ENCODE assay signal across 4 mouse cellular contexts in genomic region chr1:85011933-85012332, GRCm38 (mm10).
A peak's percentile ranks its signal among the peaks of the same experiment; 100 is the strongest.
DNase-seq lines count a peak whose midpoint lies in the region; ATAC-seq lines count a peak whose summit lies in the region.
"Not testable (repeated sequence)": the region's sequence is repeated elsewhere in the genome, so short reads cannot be mapped to it uniquely, and the experiment has no call there.

No protein-coding gene starts in this region.

- not testable (repeated sequence) for H3K9me3 ChIP-seq in midbrain, embryonic 11.5 days (ENCODE audit: control insufficient read depth, low read length)

- not testable (repeated sequence) for H3K36me3 ChIP-seq in midbrain, embryonic 11.5 days (ENCODE audit: control insufficient read depth, insufficient read depth, low read length)

- H3K27me3 ChIP-seq in midbrain, embryonic 11.5 days (ENCODE audit: control insufficient read depth, insufficient read depth, low read length) = not testable (repeated sequence)

- not testable (repeated sequence) for H3K4me2 ChIP-seq in midbrain, embryonic 11.5 days

- not testable (repeated sequence) for H3K9ac ChIP-seq in midbrain, embryonic 11.5 days (ENCODE audit: low read length)

- DNase-seq in CD4-positive helper T cell, adult 2 months (ENCODE audit: low read depth, low spot score) = peak; percentile 2
- peak; percentile 2 for DNase-seq in embryo, embryonic 10 days (ENCODE audit: low spot score)
- peak; percentile 83 for DNase-seq in heart, adult 11 months
- DNase-seq in midbrain, embryonic 11.5 days (ENCODE audit: low spot score, missing footprints) = peak; percentile 53

- H3K27ac ChIP-seq in midbrain, embryonic 11.5 days (ENCODE audit: low read depth, low read length) = not testable (repeated sequence)

- not testable (repeated sequence) for H3K4me3 ChIP-seq in midbrain, embryonic 11.5 days (ENCODE audit: low read depth, low read length)

- 93% methylated on average over 12 of the region's 13 CpGs for WGBS in midbrain, embryonic 11.5 days

- H3K4me1 ChIP-seq in midbrain, embryonic 11.5 days (ENCODE audit: control insufficient read depth, insufficient read depth, low read length) = not testable (repeated sequence)

- ATAC-seq in midbrain, embryonic 11.5 days (ENCODE audit: low FRiP score) = not testable (repeated sequence)

Comparison
In these comparisons a context has a peak if more than half of its experiments do, and no peak if none do; other contexts are left out.
1. DNase-seq: peak in every context shown above with its lines; median percentile 83 in heart, adult 11 months; 53 in midbrain, embryonic 11.5 days; 2 in CD4-positive helper T cell, adult 2 months; 2 in embryo, embryonic 10 days.